Mouse (Mus musculus) gastrocnemius, adult 8-10 months (tissue): Measurements from ENCODE around the gene Col3a1. TPM values are rescaled to one million over a fixed set of nuclear protein-coding genes. Genes with fewer than 3 reads are reported as not detected.

ENCODE experiments used
- DNase-seq, 2 experiments: peaks; one replicate each; pipeline ENCODE4 v3.0.0; 2022; ENCODE audit warnings: low spot score in 2 of 2
- total RNA-seq, 4 experiments: library from RNA; stranded (reverse); gene quantifications; 2 replicates each; pipeline ENCODE4 v1.2.4; 2022

Col3a1 gene
- 10 to 100 TPM; 24.4 to 70.8 (median 36.4) TPM for total RNA-seq

DNA sequence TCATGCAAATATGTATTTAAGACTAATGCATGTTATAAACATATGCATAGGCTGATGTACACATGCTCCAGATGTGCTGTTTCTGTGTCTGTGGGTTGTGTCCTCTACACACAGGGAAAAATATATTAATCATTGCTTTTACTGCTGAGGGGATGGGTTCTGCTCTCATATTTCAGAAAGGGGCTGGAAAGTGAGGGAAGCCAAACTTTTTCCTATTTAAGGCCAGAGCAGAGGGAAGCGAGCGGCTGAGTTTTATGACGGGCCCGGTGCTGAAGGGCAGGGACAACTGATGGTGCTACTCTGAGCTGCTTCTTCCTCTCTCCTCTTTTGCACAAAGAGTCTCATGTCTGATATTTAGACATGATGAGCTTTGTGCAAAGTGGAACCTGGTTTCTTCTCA is at the start of gene Col3a1:
Gene Col3a1 (plus strand): TSS at position 151 of the 400 bp plus-strand sequence.
- peak; percentile 30 to 47 for DNase-seq

DNA sequence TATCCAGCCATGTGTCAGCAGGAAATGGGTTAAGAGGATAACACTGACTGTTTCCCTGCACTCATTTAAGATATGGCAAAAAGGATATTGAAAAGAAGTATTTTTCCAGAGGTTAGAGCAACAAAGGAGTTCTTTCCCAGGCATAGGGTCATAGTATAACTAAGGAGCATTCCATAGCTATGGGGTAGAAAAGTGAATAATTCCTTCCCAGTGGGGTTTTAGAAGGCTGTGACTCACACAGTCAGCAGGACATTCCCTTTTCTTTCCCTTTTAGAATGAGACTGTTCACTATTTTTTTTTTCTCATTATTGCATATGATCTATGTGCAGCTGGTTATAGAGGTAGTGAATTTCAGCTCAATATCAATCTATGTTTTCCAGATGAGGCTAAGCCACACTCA is 41.9 kb upstream of the Col3a1 start:
- no peak for DNase-seq

- no peak for DNase-seq
These were observed 35.3 kb upstream of the Col3a1 start for GRCm38 (mm10) chr1:45276006-45276539.

DNA sequence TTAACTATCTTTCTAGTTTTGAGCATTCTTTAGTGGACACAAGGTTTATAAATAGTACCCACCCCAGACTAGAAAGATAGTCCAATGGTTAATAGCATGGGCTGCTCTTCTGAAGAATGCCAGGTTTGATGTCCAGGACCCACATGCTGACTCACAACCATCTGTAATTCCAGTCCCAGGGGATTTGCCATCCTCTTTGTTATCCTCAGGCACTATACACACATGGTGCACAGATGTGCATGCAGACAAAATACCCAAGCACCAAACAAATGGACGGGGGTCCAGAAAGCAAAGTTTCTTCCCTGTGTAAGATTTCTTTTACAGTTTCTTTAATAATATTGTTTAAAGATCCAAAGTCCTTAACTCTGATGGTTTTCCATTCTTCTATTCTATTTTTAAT is 23.4 kb upstream of the Col3a1 start:
- no peak for DNase-seq

GRCm38 (mm10) chr1:45290037-45290436 is 21.3 kb upstream of the Col3a1 start:
- no peak for DNase-seq

- DNase-seq = no peak
These were observed 11.8 kb upstream of the Col3a1 start for GRCm38 (mm10) chr1:45299394-45300119.

- DNase-seq = no peak
These were observed 7.1 kb upstream of the Col3a1 start for GRCm38 (mm10) chr1:45304273-45304672.

DNA sequence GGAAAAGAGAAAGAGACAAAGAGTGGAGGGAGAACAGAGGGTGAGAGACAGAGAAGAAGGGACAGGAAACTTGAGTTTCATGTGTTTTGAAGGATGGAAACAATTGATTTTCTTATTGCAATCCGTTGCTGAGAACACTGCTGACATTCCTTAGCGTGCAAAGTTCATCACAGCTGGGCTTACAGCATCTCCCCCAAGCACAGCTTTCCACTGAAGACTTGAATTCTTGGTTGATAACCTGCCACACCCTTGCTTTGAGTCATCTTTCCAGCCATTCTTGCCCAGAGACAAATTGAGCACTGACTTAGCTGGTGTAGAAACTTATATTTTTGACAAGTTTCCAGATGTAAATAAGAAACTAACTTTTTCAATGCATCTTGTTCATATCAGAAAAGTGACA is 2.3 kb upstream of the Col3a1 start:
- DNase-seq = no peak

DNA sequence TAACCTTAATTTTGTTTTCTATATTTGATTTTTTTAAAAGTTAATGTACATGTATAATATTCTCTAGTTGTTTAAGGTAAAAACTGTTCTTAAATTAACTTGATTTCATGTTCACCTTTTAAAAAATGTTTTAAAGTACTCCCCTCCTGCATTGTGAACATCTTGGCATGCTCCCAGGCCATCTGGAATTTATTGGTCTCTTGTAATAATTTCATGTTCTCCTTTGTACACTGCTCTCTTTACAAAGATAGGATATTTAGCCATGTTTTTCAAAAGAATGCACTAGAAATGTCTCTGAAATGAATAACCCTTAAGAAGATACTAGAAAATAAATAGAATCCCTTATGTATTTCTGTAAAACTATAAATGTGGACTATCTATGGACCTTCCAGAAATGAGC is 624 bp downstream of the Col3a1 start:
- DNase-seq = no peak

GRCm38 (mm10) chr1:45312870-45313269 is 1.5 kb downstream of the Col3a1 start:
- no peak for DNase-seq

GRCm38 (mm10) chr1:45313696-45314295 is 2.5 kb downstream of the Col3a1 start:
- no peak for DNase-seq

GRCm38 (mm10) chr1:45315767-45316528 is 4.6 kb downstream of the Col3a1 start:
- DNase-seq = no peak

DNA sequence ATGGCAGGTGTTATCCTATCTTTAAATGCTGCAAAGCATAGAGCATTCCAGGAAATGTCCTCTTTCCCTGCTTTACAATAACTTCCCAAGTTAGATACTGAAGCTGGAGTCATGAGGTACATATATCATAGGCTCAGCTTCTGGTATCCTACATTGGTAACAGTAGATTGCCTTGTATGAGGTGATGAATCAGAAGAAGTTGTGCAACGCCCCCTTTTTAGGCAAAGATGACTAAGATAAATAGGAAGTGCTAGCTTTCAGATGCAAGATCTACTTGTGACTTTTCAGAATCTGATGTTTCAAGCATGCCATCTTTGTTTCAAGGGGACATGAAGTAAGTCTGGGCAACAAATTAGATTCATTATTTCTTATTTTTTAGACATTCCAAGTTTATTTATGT is 6.9 kb downstream of the Col3a1 start:
- no peak for DNase-seq

GRCm38 (mm10) chr1:45320861-45321260 is 9.5 kb downstream of the Col3a1 start:
- no peak for DNase-seq

DNA sequence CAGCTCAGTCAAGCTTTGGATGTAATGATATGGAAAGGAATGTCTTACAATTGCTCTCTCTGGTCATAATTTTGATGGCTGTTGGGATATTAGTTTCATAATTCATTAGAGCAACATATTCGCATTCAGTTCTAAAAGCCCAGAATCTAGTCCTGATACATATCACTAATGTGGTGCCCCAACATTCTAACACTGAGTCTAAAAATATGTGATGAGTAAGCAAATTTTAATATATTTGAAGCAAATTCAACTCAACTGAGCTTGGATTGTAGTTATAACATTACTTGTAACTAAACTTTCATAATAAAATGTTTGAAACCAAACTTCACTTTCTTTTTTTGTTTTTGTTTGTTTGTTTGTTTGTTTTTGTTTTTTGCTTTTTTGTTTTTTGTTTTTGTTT is 17.8 kb downstream of the Col3a1 start:
- no peak for DNase-seq

DNA sequence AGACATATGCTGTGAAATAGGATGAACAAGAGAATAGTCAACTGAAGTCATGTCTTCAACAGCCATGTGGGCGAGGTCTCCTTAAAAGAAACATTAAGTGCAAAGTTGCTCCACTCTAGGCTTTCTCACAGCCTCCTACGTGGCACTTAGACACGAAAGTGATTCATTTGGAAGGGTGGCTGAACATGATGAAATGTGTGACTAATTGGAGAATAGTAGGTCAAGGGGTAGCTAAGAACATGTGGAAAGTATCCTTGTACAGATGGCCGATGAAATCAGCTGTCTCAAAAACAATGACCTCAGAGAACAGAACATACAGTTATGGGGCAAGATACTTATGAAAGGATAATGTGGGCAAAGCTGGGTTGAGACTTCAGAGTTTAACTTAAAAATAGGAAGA is 44.6 kb downstream of the Col3a1 start:
- DNase-seq = no peak

GRCm38 (mm10) chr1:45358020-45358419 is 46.7 kb downstream of the Col3a1 start:
- DNase-seq = no peak

DNA sequence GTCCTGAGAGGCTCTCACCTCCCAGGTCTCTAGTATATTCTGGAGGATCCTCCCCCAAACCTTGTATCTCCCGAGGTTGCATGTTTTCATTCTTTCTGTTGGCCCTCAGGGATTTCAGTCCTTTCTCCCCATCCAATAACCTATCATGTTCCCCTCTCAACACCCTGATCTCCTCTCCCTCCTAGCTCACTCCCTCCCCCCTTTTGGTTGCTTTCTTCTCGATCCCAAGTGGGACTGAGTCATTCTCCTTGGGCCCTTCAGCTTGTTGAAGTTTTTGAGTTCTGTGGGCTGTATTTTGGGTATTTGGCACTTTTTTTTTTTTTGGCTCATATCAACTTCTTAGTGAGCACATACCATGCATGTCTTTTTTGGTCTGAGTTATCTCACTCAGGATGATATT is 47.8 kb downstream of the Col3a1 start:
- no peak for DNase-seq

DNA sequence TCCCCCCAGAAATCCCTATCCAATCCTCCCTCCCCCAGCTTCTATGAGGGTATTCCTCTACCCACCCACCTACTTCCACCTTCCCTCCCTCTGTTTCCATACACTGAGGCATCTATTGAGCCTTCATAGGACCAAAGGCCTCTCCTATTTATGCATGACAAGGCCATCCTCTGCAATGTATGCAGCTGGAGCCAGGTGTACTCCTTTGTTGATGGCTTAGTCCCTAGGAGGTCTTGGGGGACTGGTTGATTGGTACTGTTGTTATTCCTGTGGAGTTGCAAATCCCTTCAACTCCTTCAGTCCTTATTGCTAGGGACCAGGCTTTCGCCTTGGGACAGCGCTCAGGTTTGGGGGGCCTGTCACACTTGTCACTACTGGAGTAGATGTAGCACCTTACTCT is 48.3 kb downstream of the Col3a1 start:
- DNase-seq = no peak

GRCm38 (mm10) chr1:45363274-45363673 is 51.9 kb downstream of the Col3a1 start:
- DNase-seq = no peak

DNA sequence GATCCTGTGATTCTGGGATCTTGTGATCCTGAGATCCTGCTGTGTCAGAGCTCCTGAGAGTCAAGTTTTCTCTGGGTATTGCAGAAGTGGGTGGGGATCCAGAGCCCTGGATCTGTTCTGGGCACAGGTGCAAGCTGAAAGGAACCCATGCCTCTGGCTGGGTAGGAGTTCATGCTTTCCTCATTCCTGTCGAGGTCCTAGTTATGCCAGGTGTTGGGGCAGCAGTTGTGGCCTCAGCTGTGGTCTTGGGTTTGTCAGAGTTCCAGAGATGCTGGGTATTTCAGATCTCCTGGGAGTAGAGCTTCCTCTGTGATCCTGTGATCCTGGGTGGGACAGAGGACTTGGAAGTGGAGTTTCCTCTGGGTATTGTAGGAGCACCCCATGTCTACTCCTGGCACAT is 54.1 kb downstream of the Col3a1 start:
- DNase-seq = no peak

DNA sequence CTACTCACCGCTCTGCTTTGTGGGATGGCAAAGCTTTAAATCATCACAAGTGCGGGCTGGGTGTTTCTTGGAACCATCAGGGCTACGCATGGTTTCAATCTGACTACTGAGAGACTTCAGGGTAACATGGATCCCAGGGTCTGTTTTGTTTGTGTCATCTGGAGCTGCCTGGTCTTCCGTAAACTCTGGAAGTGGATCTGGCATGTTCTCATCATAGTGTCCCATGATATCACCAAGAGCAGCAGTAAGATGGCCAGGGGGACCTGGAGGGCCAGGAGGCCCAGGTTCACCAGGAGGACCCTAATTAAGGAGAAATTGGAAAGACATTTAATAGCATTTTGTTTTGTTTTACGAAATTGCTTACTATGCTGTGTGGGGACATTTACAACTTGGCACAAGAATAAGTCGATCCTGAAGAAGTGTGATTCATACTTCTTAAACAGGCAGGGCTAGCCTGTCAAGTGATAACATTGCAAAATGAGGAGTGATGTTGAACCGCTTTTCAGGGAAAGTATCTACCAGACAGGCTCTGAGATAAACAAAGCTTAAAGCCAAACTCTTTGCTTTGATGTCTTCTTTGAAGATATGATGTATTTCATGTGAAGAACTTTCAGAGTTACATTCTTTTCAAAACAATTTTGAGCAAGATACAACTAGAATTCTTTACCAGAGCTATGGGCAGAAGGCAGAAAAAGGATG is 68.8 kb downstream of the Col3a1 start:
- DNase-seq = no peak
